Mouse (Mus musculus) stomach, postnatal 0 days (tissue): ENCODE data around the gene Fry. TPM values are rescaled to one million over a fixed set of nuclear protein-coding genes. Genes with fewer than 3 reads are reported as not detected.
A peak's percentile ranks its signal among the peaks of the same experiment; 100 is the strongest.

Source experiments
- ATAC-seq: fragments of 200-750 bp; cut with Nextera tagmentation; 2 replicates; pipeline ENCODE4 v1.8.0; 2017; ENCODE audit not compliant: low FRiP score, low TSS enrichment
- DNase-seq: peaks from one replicate; pipeline ENCODE4 v3.0.0-alpha.2; 2016; ENCODE audit warnings: low spot score
- H3K27ac ChIP-seq: fragments of 300-500 bp; sonication (generic); replicated peaks from 2 replicates; pipeline ENCODE4 v1.5.1; 2014; ENCODE audit warnings: mild to moderate bottlenecking, control low read depth
- H3K27me3 ChIP-seq: fragments of 300-500 bp; sonication (generic); 2 replicates; pipeline ENCODE4 v1.6.1; 2014; ENCODE audit warnings: low read length; ENCODE audit not compliant: control insufficient read depth, insufficient read depth
- H3K36me3 ChIP-seq: fragments of 300-500 bp; sonication (generic); 2 replicates; pipeline ENCODE4 v1.6.1; 2014; ENCODE audit warnings: low read length, mixed read lengths; ENCODE audit not compliant: control insufficient read depth, insufficient read depth
- H3K4me1 ChIP-seq: fragments of 300-500 bp; sonication (generic); replicated peaks from 2 replicates; pipeline ENCODE4 v1.6.1; 2014; ENCODE audit warnings: antibody characterized with exemption; ENCODE audit not compliant: control insufficient read depth, insufficient read depth
- H3K4me2 ChIP-seq: fragments of 300-500 bp; sonication (generic); replicated peaks from 2 replicates; pipeline ENCODE4 v1.6.1; 2014; ENCODE audit warnings: low read depth, mild to moderate bottlenecking, control low read depth, moderate library complexity
- H3K4me3 ChIP-seq: fragments of 300-500 bp; sonication (generic); 2 replicates; pipeline ENCODE4 v1.5.1; 2014; ENCODE audit warnings: low read depth, low read length, control low read depth
- H3K9ac ChIP-seq: fragments of 300-500 bp; sonication (generic); 2 replicates; pipeline ENCODE4 v1.6.1; 2014; ENCODE audit warnings: mild to moderate bottlenecking, low read length, control low read depth, mixed read lengths
- H3K9me3 ChIP-seq: fragments of 300-500 bp; sonication (generic); 2 replicates; pipeline ENCODE4 v1.6.1; 2016; ENCODE audit warnings: low read length; ENCODE audit not compliant: control insufficient read depth
- CTCF ChIP-seq: IDR thresholded peaks from 2 replicates; pipeline ENCODE4 v1.5.1; 2016; ENCODE audit warnings: antibody characterized with exemption, low read depth, mild to moderate bottlenecking, moderate library complexity
- EP300 ChIP-seq: optimal IDR thresholded peaks from 2 replicates; pipeline ENCODE3; 2016; ENCODE audit warnings: antibody characterized with exemption
- WGBS: fragments of 180-500 bp; shearing (Covaris S2); extraction: QIAGEN DNeasy Blood & Tissue Kit; methylation state at CpG from one replicate; pipeline ENCODE4 v1.1.7; 2014; 5-methylcytosine and 5-hydroxymethylcytosine counted together
- polyA plus RNA-seq: library from polyadenylated mRNA; unstranded; fragments of >200 nt; fragmentation: Nextera tagmentation; extraction: Ambion mirVana; gene quantifications from 2 replicates; pipeline ENCODE4 v1.2.1, GENCODE M21; 2015

The Fry gene
- polyA plus RNA-seq, 1 experiment from 2014 or later = 6.5 TPM

DNA sequence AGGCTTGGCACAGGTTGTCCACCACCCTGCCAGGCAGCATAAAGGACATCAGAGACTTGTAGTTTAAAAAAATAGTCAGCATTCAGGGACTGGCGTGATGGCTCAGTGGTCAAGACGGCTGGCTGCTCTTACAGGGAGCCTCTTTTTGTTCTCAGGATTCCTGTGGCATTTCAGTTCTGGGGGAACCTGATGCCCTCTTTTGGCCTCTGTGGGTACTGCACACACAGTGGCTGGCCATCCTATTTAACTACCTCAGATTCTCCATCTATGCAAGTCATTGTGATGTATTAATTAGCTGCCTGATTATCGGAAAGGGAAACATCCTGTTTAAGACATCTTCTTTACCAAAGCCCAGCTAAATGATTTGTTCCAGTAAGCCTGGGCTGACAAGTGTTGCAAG is 128.3 kb downstream of the Fry start:
- Histone ChIP-seq H3K36me3 (no peaks in the 10 kb centered on the region), H3K9me3 (no peaks in the 10 kb centered on the region), H3K9ac (no peak overlapping the region), H3K27me3 (no peaks in the 10 kb centered on the region), H3K4me1 (no peaks in the 10 kb centered on the region), H3K27ac (no peak overlapping the region), H3K4me3 (no peak overlapping the region), H3K4me2 (no peak overlapping the region)
- TF ChIP-seq CTCF (peak; percentile 65), EP300 (no peak)
- DNase-seq (peak; percentile 36), ATAC-seq (no peak)
- 89% methylated on average over 3 of the region's 3 CpGs for WGBS

GRCm38 (mm10) chr5:150257764-150258163 is 139.3 kb downstream of the Fry start:
- no peak for DNase-seq
- Histone ChIP-seq H3K27ac (no peak overlapping the region), H3K9me3 (no peaks in the 10 kb centered on the region), H3K36me3 (no peaks in the 10 kb centered on the region), H3K9ac (no peak overlapping the region), H3K4me3 (no peak overlapping the region), H3K4me2 (no peak overlapping the region), H3K4me1 (0 out of 2 replicates have a peak, but pooled peaks cover 4% of the 10 kb centered on the region), H3K27me3 (no peaks in the 10 kb centered on the region)
- no peak for ATAC-seq
- TF ChIP-seq CTCF (peak; percentile 61), EP300 (no peak)
- 74% methylated on average over 7 of the region's 7 CpGs for WGBS

DNA sequence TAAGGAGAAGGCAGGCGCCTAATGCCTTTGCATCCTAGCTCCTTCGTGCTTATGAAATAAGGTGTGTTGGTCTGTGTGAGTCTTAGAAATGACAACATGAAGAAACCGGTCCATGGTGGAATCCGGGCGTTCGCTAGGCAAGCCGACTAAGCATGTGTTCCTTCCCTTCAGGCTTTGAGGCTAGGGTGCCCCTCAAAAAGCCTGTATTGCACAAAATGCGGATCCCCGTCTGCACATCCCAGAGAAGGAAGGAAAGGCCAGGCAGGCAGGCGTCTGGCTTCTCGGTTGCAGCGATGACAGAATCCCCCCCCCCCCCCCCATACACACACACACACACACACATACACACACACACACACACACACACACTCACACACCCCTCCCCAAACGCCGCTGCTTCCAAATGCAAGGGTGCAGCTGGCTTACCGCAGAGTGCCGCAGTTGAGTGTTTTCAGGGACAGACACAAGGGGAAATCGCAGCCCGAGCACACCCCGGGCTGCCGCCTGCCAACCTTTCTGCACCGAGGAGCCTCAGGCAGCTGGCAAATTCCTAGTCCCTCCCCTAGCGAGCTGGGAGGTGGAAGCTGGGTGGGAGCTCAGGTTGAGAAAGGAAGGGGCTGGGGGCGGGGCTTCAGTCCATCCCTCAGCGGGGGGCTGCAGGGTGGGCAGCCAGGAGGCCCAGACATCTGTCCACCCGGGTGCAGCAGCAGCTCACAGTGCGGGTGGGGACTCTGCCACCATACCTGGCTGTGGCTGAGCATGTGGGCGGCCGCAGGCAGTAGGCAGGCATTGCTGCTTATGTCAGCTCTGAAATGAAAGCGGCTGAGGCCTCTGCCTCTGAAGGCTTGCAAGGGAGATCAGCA is 141.0 kb downstream of the Fry start:
- peak overlapping the region; percentile 51 for H3K4me3 ChIP-seq
- H3K9ac ChIP-seq = peak overlapping the region; percentile 66
- ATAC-seq (peak; percentile 67), DNase-seq (peak; percentile 76)
- 2% methylated on average over 25 of the region's 29 CpGs for WGBS
- 0 out of 2 replicates have a peak, but pooled peaks cover 8% of the 10 kb centered on the region for H3K4me1 ChIP-seq
- H3K9me3 ChIP-seq = no peaks in the 10 kb centered on the region
- TF ChIP-seq CTCF (no peak), EP300 (no peak)
- peak overlapping the region; percentile 77 for H3K27ac ChIP-seq
- peak overlapping the region; percentile 81 for H3K4me2 ChIP-seq
- no peaks in the 10 kb centered on the region for H3K36me3 ChIP-seq
- H3K27me3 ChIP-seq = no peaks in the 10 kb centered on the region

GRCm38 (mm10) chr5:150260054-150260386 is 141.6 kb downstream of the Fry start:
- Histone ChIP-seq H3K9ac (peak overlapping the region; percentile 66), H3K4me2 (peak overlapping the region; percentile 81), H3K36me3 (no peaks in the 10 kb centered on the region), H3K27ac (peak overlapping the region; percentile 77; the same call in 1 of the 2 replicates), H3K4me3 (peak overlapping the region; percentile 51), H3K27me3 (no peaks in the 10 kb centered on the region), H3K4me1 (0 out of 2 replicates have a peak, but pooled peaks cover 8% of the 10 kb centered on the region), H3K9me3 (no peaks in the 10 kb centered on the region)
- TF ChIP-seq CTCF = no peak
- no peak for TF ChIP-seq EP300
- no peak; the same call in 1 of the 2 replicates for ATAC-seq
- WGBS = 23% methylated on average over 9 of the region's 9 CpGs
- no peak for DNase-seq

DNA sequence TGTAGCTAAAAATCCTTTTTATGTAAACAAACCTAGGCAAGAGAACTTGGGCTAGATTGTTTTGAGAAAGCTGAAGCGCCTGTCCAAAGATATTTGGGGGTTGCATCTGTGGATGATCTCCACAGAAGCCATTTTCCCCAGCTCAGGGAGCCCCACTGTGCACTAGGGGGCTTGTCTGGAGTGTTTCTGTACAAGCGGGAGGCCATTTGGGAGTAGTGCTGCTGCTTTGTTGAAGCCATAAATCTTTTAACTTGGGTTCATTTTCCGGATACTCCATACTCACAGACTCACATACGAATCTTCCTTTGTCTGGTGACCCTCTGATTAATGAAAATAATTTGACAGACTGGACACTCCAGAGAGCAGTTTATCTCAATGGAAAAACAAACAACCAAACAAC is 142.9 kb downstream of the Fry start:
- ATAC-seq (no peak), DNase-seq (no peak)
- 0 out of 2 replicates have a peak, but pooled peaks cover 8% of the 10 kb centered on the region for H3K4me1 ChIP-seq
- 36% methylated on average over 4 of the region's 4 CpGs for WGBS
- TF ChIP-seq EP300 = no peak
- TF ChIP-seq CTCF = no peak
- no peak overlapping the region for H3K9ac ChIP-seq
- no peak overlapping the region for H3K4me3 ChIP-seq
- H3K9me3 ChIP-seq = no peaks in the 10 kb centered on the region
- no peaks in the 10 kb centered on the region for H3K27me3 ChIP-seq
- no peaks in the 10 kb centered on the region for H3K36me3 ChIP-seq
- H3K4me2 ChIP-seq = no peak overlapping the region
- no peak overlapping the region for H3K27ac ChIP-seq

DNA sequence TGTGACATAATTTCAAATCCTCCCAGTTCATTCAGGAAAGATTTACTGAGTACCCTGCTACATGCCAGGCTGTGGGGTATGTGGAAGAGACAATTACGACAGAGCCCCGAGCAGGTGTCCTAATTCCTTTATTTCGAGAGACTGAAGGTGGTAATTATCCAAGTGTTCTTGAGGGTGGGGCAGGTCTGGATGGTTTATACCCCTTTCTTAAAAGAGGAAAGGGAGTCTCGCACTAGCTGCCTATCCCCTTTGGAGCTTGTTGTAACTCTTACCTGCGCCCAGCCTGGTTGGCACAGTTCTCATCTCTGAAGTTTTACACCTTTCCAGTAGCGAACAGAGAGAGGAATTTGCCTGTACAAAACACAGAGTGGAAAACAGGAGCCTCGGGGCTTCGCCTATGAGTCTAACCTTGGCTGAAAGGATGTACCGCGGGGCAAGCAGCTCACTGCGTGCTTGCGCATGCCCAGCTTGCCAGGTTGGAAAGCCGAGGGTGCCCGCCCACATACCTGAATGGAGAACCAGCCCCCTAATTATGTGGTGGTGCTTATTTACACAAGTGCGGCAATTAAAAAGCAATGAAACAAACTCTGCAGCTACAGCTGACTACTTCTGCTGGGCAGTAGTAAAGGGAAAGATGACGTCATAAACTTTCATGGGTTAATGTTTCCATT is 143.7 kb downstream of the Fry start:
- H3K9me3 ChIP-seq = no peaks in the 10 kb centered on the region
- DNase-seq (peak; percentile 54), ATAC-seq (peak; percentile 51; the same call in 1 of the 2 replicates)
- WGBS = 68% methylated on average over 16 of the region's 16 CpGs
- H3K36me3 ChIP-seq = no peaks in the 10 kb centered on the region
- no peak overlapping the region for H3K4me3 ChIP-seq
- 0 out of 2 replicates have a peak, but pooled peaks cover 8% of the 10 kb centered on the region for H3K4me1 ChIP-seq
- peak overlapping the region; percentile 8 for H3K4me2 ChIP-seq
- no peaks in the 10 kb centered on the region for H3K27me3 ChIP-seq
- no peak for TF ChIP-seq EP300
- no peak for TF ChIP-seq CTCF
- peak overlapping the region; percentile 24; the same call in 1 of the 2 replicates for H3K27ac ChIP-seq
- H3K9ac ChIP-seq = 0 out of 2 replicates have a peak overlapping the region, but pooled peaks have one; percentile 13
